Mouse (Mus musculus) kidney, adult 9 months (tissue): ENCODE measurements around the gene Tmem131.
A peak's percentile ranks its signal among the peaks of the same experiment; 100 is the strongest.

Experiments
- DNase-seq: peaks from one replicate; pipeline ENCODE4 v3.0.0; 2022

Tmem131 gene

DNA sequence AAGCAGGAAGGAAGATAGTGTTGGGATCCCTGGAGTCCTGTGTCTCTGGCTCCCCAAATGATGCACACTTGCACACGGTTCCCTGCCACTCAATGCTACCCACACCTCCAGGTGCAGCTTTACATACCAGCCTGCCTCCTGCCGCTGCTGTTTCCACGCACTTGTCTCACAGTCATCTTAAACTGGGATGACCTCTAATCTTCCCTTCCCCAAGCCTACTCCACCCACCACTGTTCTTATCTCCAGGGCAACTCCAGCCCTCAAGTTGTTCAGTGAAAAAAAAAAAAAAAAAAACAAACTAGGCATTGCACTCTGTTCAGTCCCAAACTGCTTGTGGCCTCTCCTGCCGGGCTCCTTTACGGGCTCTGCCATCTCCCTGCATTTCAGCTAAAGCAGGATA, at the start of gene Tmem131:
TSS of gene Tmem131 (minus strand) at position 14 of the 400 bp plus-strand sequence.
- no peak for DNase-seq

DNA sequence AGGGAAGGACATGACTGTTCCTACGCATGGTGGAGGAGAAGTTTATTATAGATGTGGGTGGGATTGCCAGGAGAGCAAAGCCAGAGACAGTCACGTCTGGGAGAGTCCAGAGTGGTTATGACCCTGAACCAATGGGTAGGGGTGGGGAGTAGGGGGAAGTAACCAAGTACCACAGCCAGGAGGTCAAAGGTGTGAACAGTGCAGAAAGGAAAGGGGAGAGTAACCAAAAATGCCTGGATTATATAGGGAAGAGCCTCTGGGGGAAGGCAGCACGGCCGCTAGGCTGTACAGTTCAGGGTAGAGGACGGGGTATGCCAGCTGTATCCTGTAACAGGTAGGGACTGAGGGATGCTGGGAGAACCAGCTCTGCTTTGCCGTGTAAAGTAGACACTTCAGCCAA, 45.1 kb upstream of the Tmem131 start:
- DNase-seq, result no peak

DNA sequence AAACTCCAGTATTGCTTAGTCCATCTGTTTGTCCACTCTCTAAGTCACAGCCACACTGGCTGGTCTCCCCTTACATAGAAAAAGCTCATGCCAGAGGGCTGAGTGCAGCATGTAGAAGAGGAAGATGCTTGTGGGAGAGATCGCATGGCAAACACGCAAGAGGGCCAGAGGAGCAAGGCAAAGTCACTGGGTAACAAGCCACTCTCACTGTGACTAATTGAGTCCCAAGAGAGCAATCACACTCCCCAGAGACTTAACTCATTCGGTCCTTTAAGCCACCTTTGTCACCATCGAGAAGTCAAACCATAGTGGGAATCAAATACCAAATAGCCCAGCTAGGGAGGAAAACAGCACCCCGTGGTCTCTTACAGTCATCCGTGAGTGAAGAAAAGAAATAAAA, 44.7 kb upstream of the Tmem131 start:
- no peak for DNase-seq

DNA sequence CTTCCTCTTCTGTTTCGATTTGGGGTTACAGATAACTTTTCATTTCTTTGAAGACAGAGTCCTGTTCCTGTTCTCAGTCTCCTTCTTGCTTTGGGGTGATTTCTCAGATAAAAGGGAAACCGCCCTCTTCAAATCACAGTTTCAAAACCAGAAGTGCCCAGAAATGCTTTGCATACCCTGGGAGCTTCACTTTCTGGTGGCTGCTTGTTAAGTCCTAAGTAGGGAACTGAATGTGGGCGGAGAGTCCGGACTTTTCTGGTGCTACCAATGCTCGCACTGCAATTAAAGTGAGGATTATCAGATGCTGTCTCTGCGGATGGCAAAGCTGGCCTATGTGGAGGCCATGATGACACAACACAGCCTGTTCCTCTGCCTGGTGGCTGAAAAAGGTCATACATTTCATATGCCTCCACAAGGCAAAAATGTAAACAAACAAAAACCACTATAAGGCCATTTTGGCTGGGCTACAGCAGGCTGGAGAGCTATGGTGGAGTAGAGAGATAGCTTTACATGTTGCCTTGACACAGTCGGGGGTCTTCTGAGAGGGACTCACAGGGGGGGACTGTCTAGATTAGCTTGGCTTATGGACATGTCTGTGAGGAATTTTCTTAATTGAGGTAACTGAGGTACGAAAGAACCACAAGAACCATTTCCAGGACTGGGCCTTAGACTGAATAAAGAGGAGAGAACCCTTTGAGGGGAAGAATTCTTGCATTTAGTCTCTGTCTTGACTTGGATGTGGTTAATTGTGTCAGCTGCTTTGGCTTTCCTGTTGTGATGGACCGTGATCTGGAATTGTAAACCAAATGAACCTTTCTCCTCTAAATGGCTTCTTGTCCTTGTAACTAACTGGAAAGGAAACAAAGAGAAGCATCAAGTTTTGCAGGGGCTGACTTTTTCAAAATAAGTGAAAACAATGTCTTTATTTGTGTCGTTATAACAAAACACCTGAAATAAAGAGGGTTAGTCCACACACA, 44.0 kb upstream of the Tmem131 start:
- DNase-seq, result no peak

DNA sequence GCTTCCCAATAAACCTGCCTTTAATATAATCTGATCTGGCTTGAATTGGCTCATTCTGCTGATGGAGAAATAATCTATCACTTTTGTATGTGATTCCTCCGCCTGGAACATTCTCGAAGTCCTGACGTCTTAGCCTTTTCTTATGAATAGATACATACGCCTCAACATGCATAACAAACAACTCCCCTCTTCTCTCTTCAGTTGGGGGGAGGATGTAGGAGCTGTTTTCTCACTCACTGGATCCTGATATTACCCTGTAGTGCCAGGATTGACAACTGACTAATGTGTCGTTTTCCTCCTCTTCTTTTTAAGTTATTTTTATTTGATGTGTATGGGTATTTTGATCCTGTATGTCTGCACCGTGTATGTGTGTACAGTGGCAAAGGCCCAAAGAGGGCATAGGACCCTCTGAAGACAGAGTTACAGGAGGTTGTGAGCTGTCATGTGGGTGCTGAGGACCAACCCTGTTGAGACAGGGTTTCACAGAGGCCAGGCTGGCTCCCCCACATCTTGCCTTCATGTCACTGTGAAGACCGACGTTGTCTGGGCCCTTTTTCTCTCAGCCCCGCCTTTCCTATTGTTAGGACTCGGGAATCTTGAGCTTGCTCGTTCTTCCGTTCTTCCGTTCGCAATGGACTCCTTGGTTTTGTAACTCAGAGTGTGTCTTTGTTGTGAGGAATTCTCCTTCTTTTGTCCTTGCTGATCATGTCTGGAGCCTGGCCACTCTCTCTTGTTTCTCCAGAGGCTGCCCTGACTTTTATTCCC, 43.1 kb upstream of the Tmem131 start:
- DNase-seq, result no peak

DNA sequence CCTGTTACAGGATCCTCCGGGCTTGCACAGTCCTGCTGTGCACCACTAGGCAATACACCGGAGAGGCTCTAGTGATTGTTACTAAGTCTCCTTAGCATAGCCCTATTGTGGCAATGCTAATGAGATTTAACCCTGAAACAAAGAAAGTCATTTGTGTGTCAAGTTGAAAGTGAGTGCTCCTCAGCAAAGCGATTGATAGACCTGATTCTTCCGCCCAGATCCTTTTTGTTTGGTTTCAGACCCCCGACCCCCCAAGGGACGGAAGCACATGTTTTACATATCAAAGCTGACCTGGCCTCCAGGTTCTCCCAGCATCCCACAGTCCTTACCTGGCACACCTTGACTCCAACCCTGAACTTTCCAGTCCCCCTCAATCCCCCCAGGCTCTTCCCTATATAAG, 42.4 kb upstream of the Tmem131 start:
- no peak for DNase-seq

DNA sequence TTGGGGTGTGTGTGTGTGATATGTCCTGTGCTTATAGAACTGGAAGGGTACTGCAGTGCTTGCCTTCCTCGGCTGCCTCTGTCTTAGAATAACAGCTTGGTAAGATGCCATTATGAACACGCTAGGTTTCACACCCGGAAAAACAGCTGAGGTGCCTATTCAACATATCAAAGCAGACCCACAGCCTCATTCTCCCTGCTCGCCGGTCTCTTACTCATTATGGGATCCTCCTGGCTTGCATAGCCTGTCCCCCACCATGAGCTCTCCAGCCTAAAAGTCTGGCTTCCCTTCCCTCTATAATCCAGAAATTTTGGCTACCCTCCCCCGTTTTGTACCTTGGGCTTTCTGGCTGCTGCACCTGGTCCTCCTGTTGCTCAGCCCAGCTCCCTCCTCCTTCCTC, 40.9 kb upstream of the Tmem131 start:
- DNase-seq, result no peak

DNA sequence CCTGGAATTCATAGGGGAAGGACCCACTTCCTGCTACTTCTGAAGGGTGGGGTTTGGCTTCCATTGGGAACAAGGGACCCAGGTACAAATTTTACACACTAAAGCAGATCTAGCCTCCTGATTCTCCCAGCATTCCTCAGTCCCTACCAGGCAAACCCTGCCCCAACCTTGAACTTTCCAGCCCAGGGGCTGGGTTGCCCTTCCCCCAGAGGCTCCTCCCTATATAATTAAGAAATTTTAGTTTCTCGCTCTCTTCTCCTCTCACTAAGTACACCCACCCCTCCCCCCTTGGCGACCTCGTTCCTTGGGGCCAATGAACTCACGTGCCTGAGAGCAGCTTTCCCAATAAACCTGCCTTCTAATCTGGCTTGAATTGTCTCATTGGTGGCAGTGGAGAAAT, 40.3 kb upstream of the Tmem131 start:
- DNase-seq, result no peak

DNA sequence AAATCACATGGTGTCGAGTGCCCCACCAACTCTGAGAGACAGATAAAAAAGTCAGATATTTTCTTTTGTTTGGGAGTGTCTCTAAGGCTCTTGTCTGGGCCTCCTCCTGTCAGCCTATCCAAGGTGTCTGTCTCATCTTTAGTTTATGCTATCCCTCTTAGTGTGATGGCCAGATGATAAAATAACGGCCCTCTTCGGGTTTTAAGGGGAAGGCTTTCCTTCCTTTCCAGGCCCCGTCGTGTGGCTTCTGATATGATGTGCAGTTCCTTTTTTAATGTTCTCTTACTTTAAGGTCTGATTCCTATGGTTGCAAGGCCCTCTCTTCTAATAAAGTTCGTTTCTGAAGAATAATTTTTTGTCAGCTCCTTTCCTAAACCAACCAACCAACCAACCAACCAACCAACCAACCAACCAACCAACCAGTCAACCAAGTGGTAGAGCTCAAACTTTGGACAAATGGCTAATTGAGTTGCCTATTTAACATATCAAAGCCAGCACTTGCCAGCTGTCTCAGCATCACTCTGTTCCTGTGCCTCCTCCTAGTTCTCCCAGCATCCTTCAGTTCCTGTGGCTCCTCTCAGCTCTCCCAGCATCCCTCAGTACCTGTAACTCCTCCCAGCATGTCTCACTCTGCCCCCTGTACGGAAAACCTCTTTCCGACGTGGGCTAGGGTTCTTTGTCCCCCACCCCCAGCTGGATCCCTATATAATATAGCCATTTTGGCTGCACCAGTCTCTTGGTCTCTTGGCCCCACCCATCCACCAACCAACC, 38.9 kb upstream of the Tmem131 start:
- DNase-seq, result no peak

DNA sequence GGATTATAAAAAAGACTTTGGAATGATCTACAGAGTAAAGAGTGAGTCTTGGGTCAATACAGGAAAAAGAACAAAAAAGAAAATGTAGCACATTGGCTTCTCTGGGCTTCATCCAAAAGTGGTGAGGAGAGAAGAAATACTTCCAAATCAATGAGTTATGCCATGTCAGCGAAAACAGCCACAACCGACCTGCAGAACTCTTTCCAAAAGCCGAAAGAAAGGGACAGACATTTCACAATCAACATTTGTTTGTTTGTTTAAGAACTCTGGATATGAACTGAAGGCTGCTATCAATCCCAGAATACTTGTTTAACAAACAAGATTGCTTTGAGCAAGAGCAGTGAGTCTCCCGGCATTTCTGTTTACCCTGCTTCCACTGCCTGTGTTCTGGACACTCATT, 33.3 kb upstream of the Tmem131 start:
- no peak for DNase-seq

DNA sequence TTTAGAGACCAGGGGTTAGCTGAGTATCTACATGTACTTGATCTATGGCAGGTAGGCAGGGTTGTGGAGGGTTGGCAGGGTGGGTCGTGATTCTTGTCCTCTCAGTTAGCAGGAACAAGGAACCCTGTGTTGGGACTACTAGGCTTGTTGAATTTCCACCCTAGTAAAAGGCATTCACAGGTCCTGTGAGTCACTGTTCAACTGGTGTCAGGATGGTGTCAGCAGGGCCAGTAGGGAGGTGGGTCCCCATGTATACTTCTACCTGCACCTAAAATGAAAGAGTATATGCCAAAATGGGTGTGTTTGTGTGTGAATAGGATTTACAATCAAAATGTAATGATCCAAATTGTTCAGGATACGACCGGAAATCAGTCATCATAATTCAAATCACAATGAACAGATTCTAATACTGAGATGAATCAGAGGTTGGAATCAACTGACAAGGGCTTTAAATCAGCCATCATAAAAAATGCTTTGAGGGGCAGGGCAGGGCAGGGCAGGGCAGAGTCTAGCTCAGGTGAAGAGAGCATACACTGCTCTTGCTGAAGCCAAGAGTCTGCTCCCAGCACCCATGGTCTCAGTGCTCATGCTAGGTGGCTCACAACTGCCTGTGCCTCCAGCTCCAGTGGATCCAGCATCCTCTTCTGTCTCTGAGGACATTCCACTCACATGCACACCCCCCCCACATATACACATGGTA, 27.6 kb upstream of the Tmem131 start:
- DNase-seq, result no peak

DNA sequence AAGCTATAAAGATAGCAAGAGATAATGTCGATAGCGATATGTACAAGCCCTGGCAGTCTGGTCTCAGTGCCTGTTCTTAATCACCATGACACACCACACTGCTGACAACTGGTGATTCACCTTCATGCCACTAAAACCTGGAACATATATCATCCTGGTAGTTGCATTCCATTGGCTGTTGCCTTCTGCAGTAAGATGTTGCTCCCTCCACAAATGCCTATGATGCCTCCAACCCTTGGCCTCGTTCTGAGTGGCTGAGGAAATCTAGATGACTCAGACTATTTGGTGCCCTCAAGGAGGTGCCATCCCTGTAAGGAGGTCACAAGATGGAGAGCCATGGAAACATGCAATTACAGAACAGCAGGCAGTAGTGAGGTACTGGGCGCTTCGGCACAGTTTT, 22.4 kb upstream of the Tmem131 start:
- no peak for DNase-seq

DNA sequence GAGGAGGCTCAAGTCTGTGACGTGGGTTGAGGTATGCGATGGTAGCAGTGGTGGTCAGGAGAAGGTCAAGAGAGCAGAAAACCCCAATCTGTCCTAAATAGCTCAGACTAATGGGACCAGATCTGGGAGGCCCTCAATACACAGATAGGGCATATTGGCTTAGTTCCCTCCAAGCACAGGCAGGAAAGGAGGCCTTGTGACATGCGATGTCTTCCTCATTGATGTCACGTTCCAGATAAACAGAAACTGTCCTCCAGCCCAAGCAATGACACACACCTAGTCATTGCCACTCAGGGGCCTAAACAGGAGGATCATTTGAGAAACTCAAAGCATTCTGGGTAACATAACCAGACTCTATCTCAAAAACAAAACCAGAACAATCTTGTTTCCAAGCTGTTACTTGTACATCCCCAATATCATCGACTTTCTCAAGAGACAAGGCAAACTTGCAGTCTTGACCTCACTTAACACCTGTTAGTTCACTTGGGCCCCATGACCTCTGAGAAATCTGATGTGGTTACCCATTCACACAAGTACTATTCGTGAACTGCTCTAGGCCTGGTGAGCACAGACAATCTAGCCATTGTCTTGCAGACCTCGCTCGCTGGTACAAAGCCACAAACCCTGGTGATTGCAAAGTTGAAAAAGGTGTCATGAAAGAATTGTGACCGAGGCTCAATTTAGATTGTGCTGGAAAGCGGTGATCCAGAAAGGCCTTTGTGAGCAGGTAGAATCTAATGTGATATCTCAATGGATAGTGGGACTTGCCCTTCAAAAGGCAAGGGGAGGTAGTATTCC, 19.1 kb upstream of the Tmem131 start:
- no peak for DNase-seq

DNA sequence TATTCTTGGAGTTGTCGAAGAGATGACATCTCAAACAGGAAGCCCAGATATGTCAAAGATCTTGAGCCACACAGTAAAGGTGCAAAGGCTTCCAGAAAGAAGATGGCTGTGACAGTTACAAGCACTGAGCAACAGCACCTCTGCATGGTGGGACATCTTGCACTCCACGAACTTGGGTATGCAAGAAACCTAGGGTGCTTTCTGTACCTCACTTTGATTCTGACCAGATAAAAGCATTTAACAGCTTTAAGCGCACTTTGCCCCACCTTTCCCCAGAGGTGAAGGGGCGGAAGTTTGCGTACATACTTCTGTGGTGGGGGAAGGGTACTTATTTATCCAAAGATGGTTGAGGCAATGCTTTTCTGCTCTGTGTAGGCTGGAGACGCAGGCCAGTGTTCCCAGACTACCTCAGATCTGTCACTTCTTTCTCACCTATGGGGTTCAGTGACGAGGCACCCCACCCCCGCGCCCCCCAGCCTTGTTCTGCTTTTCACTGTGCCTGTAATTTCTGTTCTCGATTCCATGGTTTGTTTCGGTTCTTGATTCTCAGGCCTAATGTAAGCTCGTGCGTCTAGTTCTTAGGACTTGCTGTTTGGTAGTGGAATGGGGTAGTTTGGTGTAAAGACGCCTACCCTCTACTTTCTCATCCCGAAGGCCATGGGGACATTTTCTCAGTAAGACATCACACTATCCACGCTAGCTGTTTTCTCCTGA, 17.2 kb upstream of the Tmem131 start:
- no peak for DNase-seq

DNA sequence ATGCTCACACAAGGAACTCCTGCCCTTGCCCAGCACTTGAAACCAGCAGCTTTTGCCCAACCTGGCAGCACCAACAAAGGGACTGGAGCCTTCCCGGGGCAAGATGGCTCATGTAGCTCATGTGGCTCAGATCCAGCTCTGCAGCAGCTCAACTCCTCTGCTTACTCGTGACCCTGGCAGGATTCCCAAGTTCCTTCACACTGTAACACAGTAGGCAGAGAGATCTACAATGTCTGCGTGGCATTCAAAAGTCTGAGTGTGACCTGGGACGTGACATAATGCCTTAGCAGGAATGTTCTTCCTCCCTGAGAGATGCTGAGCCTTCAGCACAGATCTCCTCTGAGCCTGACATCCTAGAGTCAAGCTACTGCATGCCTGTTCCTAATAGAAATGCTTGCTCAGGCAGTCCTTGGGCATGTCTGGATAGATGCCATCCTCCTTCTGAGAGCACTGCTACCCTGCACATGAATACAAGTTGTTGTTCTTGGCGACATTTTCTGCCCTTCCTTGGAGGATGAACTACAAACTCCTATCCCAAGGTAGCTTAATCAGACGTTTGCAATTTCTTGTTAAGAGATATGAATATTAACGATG, 6.2 kb upstream of the Tmem131 start:
- peak; percentile 39 for DNase-seq

DNA sequence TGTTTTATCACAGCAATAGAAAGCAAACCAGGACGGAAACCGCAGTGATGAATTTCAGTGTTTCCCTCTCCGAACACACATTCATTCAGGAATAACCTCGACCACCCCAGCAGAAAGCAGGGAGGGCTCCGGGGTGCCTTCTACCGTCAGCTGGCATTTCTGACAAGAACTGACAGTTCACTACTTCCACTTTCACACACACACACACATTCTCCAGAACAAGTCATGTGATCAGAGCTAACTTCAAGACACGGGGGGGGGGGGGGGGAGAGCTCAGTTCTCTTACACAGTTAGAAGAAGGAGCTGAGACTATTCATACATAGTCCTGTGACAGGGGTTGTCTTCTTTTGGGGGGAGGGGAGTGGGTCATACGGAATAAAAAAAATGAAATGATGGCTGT, 4.0 kb upstream of the Tmem131 start:
- DNase-seq, result no peak

DNA sequence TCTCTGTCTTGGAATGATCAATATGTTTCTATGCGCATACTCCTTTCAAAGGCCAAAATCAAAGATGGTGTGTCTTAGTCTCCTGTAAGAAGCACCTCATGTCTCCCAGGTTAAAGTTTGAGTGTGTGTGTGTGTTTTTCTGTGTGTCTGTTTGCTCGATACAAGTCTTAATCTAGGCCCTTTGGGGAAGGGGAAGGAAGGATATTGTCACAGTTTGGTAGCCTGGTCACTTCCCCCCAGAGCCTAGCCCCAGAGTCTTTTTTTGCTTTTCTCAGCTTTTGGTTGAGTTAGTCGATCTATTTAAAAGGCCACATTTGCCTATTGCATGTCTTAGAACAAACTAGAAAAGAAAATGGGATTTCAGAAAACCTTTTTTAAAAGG, 3.1 kb downstream of the Tmem131 start:
- no peak for DNase-seq

DNA sequence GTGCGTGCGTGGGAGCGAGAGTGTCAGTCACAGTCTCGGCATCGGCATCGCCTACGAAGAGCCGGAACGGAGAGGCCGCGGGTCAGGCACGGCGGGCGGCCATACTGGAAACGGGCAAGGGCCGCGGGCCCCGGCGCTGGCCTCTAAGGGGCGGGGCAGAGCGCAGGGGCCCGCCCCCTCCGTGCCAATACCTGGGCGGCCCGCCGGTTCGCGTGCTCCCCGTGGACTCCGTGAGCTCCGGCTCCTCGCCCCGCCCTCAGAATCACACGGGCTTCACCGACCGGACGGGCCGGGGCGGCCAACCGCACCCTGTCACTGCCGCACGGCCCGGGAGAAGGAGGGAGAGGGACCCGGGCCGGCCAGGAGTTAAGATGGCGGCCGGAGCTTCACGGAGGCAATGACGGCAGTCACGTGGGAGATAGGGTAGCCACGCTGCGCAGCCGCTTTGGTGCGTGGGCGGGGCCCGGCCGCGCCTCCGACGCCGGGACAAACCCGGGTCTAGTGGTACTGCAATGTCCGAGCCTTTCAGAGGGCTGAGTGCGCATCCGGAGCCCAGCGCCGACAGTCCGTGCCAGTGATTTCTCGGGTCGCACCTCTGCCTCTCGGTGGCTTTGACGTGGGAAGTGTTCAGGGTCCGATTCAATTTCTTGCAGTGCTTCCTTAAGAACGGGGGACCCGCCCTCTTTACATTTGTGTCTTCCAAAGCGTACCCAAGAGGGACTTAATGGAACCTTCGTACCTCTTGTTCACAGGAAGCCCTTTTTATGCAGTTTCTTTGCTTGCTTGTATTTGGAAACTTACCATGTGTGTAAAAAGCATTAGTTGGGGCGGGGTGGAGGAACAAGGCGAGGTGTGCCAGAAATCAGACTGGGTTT, 3.7 kb downstream of the Tmem131 start:
- peak; percentile 95 for DNase-seq

DNA sequence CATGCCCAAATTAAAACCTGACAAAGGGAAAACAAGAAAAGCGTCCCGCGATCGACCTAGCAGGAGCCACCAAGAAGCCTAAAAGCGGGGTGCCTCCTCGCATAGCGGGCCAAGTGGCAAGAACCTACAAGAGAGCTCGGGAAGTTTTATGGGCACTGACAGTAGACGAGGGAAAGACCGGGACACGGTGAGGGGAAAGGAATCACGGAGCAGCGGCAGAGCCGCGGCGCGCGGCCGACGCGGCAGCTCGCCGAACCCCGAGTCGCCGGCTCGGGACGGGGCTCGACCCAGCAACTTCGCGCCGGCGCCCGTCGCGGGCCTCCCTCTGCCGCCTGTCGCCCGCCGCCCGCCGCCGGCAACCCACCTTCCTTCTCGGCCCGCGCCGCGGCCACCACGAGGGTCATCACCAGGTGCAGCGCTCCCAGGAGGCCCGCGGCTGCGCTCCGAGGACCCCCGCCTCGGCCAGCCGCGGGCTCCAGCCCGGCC, 4.6 kb downstream of the Tmem131 start:
- no peak for DNase-seq

DNA sequence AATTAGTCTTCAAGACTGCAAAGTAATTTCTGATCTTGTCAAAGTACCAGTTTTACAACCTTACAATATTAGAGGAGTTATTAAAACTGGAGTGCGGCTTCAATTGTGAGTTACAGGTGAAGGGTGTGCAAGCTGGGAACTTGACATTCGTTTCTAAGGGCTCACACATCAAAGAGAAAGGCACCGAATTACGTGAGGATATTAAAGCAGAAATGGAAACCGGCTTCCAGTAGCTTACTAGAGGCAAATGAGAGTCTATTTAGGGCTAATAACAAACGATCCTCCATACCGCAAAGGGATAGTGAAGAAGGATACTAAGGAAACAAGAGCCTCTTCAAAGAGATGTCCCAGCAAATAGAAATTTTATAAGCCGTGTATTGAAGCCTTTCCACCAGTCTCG, 5.1 kb downstream of the Tmem131 start:
- no peak for DNase-seq
